Mouse (Mus musculus): ENCODE measurements around the gene Sap30bp.

Gene Sap30bp

GRCm38 (mm10) chr11:116000607-116001006, 67.5 kb downstream of the Sap30bp start:
- DNase-seq (ENCODE audit: low spot score), result no peak

GRCm38 (mm10) chr11:116001725-116002124, 68.6 kb downstream of the Sap30bp start:
- no peak for DNase-seq (ENCODE audit: low spot score)

- DNase-seq (ENCODE audit: low spot score), result no peak
Observed at GRCm38 (mm10) chr11:116002894-116003293, 69.8 kb downstream of the Sap30bp start.

GRCm38 (mm10) chr11:116004186-116004823, 71.2 kb downstream of the Sap30bp start:
- no peak for DNase-seq (ENCODE audit: low spot score)

- peak; percentile 88 for DNase-seq (ENCODE audit: low spot score)
Observed at GRCm38 (mm10) chr11:116004840-116005700, 72.0 kb downstream of the Sap30bp start.

GRCm38 (mm10) chr11:116005701-116006419, 72.8 kb downstream of the Sap30bp start:
- DNase-seq (ENCODE audit: low spot score), result no peak

- DNase-seq (ENCODE audit: low spot score), result no peak
Observed at GRCm38 (mm10) chr11:116007095-116007850, 74.2 kb downstream of the Sap30bp start.

- DNase-seq (ENCODE audit: low spot score), result no peak
Observed at GRCm38 (mm10) chr11:116008411-116008810, 75.3 kb downstream of the Sap30bp start.

- no peak for DNase-seq (ENCODE audit: low spot score)
Observed at GRCm38 (mm10) chr11:116008832-116009375, 75.8 kb downstream of the Sap30bp start.

- DNase-seq (ENCODE audit: low spot score), result no peak
Observed at GRCm38 (mm10) chr11:116009661-116010060, 76.6 kb downstream of the Sap30bp start.

GRCm38 (mm10) chr11:116010146-116010545, 77.1 kb downstream of the Sap30bp start:
- DNase-seq (ENCODE audit: low spot score), result no peak

GRCm38 (mm10) chr11:116010948-116011347, 77.9 kb downstream of the Sap30bp start:
- no peak for DNase-seq (ENCODE audit: low spot score)

- DNase-seq (ENCODE audit: low spot score), result no peak
Observed at GRCm38 (mm10) chr11:116011529-116012261, 78.6 kb downstream of the Sap30bp start.

GRCm38 (mm10) chr11:116012262-116012947, 79.3 kb downstream of the Sap30bp start, which contains the start of gene Galk1:
Galk1 (minus strand) TSS chr11:116012719.
- peak; percentile 90 for DNase-seq (ENCODE audit: low spot score)

- no peak for DNase-seq (ENCODE audit: low spot score)
Observed at GRCm38 (mm10) chr11:116014821-116015220, 81.7 kb downstream of the Sap30bp start.

Data from ovary, postnatal 36 days (tissue).